Mouse (Mus musculus) forebrain, embryonic 15.5 days (tissue): ENCODE measurements around the gene Pde6g. TPM values are rescaled to one million over a fixed set of nuclear protein-coding genes. Genes with fewer than 3 reads are reported as not detected.

Experiments used
- ATAC-seq: fragments of 200-750 bp; cut with Nextera tagmentation; replicated peaks from 2 replicates; pipeline ENCODE4 v1.8.0; 2017; ENCODE audit warnings: mild to moderate bottlenecking, moderate TSS enrichment, moderate library complexity
- H3K27ac ChIP-seq: fragments of 300-500 bp; sonication (generic); replicated peaks from 2 replicates; pipeline ENCODE4 v1.5.1; 2015; ENCODE audit warnings: mild to moderate bottlenecking, inconsistent platforms
- H3K27me3 ChIP-seq: fragments of 300-500 bp; sonication (generic); 2 replicates; pipeline ENCODE4 v1.6.1; 2015; ENCODE audit warnings: inconsistent platforms
- H3K36me3 ChIP-seq: fragments of 300-500 bp; sonication (generic); 2 replicates; pipeline ENCODE4 v1.6.1; 2015; ENCODE audit warnings: mild to moderate bottlenecking, inconsistent platforms
- H3K4me1 ChIP-seq: fragments of 300-500 bp; sonication (generic); 2 replicates; pipeline ENCODE4 v1.6.1; 2015; ENCODE audit warnings: inconsistent platforms
- H3K4me2 ChIP-seq: fragments of 300-500 bp; sonication (generic); replicated peaks from 2 replicates; pipeline ENCODE4 v1.6.1; 2015; ENCODE audit warnings: mild to moderate bottlenecking, inconsistent platforms
- H3K4me3 ChIP-seq: fragments of 300-500 bp; sonication (generic); 2 replicates; pipeline ENCODE4 v1.5.1; 2015; ENCODE audit warnings: mild to moderate bottlenecking, inconsistent platforms
- H3K9ac ChIP-seq: fragments of 300-500 bp; sonication (generic); replicated peaks from 2 replicates; pipeline ENCODE4 v1.6.1; 2015; ENCODE audit warnings: mild to moderate bottlenecking, inconsistent platforms
- H3K9me3 ChIP-seq: fragments of 300-500 bp; sonication (generic); 2 replicates; pipeline ENCODE4 v1.6.1; 2016; ENCODE audit warnings: inconsistent platforms
- WGBS: fragments of 180-500 bp; shearing (Covaris S2); methylation state at CpG from one replicate; pipeline ENCODE4 v1.1.7; 2015; ENCODE audit warnings: mixed read lengths; 5-methylcytosine and 5-hydroxymethylcytosine counted together
- polyA plus RNA-seq: library from polyadenylated mRNA; unstranded; fragments of >200 nt; fragmentation: Nextera tagmentation; extraction: Ambion mirVana; gene quantifications from 2 replicates; pipeline ENCODE4 v1.2.1, GENCODE M21; 2015

Pde6g gene
- polyA plus RNA-seq, 1 experiment from 2014 or later, result 0.18 TPM

DNA sequence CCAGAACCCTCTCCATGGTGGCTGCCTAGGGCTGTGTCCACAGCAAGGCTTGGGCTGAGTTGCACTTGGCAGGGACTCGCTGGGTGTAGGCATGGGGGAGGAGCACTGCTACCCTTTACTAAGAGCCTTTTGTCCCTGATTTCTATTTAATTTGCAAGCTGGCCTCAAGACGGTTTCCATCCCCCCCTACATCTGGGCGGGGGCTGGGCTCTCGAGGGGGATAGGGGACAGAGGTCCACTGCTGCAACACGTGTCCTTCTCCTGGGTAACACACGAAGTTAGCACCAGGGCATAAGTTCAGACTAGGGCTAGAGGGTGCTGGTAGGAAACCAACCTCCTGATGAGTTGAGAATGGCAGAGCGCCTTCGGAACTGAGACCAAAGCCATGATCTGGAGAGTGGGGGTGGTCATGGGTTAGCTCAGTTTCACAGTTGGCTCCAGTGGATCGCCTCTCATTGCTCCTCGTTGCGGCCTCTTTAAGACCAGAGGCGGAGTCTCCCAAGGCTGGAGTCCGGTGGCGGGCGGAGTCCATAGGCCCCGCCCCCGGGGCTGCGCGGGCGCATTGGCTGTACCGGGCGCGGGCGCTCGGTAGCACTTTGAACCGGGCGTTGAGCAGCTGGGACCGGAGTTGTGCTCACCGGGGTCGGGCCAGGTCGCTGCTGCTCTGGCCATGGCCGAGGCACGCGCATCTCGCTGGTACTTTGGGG, 38.2 kb upstream of the Pde6g start, which contains the start of gene Slc25a10:
TSS of gene Slc25a10 (plus strand) at position 524 of the 707 bp plus-strand sequence.
- Histone ChIP-seq H3K36me3 (peaks cover 36% of the 10 kb centered on the region), H3K27ac (peak within 1 kb of the TSS; percentile 76), H3K9ac (peak within 1 kb of the TSS; percentile 78), H3K9me3 (no peaks in the 10 kb centered on the region), H3K4me3 (peak within 1 kb of the TSS; percentile 80), H3K4me1 (peaks cover 31% of the 10 kb centered on the region), H3K27me3 (no peaks in the 10 kb centered on the region), H3K4me2 (peak within 1 kb of the TSS; percentile 97)
- WGBS, result under 1% methylated on average over 35 of the region's 35 CpGs
- ATAC-seq, result peak; percentile 87

DNA sequence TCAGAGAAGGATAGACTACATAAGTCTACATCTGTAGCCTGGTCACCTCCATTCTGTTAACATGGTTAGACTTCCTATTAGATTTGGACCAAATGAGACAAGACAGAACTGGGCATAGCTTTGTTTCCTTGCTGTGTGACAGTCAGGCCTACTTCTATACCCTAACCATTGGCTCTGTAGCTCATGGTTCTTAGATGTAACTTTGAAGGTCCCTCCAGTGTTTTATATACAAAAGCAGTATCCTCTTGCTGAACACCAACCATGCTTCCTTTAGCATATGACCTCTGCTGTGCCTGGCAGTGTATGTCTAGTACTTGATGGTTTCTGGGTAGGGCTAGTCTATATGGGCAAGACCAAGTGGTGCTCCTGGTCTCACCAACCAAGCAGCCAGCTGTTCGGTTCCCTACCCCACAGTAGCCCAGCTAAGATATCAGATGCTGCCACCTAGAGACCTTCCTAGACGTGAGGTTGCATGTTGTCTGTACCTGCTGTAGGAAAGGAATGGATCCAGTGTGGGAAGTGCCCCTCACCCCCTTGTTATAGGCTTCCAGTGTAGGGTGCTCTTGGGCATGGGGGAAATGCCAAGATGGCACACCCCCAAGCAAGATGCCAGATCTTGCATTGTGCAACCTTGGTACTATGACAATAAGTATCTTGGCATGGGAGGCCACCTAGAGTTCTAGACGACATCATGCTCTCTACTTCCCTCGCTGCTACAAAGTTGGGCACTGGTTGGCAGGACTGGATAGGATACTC, 37.2 kb upstream of the Pde6g start:
- no peaks in the 10 kb centered on the region for H3K27me3 ChIP-seq
- H3K9ac ChIP-seq, result peak overlapping the region; percentile 78; the same call in 1 of the 2 replicates
- H3K36me3 ChIP-seq, result peaks cover 30% of the 10 kb centered on the region
- H3K4me1 ChIP-seq, result peaks cover 37% of the 10 kb centered on the region
- WGBS, result 34% methylated on average over 4 of the region's 4 CpGs
- H3K9me3 ChIP-seq, result no peaks in the 10 kb centered on the region
- ATAC-seq, result no peak
- H3K4me3 ChIP-seq, result no peak overlapping the region
- H3K4me2 ChIP-seq, result peak overlapping the region; percentile 97
- 0 out of 2 replicates have a peak overlapping the region, but pooled peaks have one; percentile 76 for H3K27ac ChIP-seq

DNA sequence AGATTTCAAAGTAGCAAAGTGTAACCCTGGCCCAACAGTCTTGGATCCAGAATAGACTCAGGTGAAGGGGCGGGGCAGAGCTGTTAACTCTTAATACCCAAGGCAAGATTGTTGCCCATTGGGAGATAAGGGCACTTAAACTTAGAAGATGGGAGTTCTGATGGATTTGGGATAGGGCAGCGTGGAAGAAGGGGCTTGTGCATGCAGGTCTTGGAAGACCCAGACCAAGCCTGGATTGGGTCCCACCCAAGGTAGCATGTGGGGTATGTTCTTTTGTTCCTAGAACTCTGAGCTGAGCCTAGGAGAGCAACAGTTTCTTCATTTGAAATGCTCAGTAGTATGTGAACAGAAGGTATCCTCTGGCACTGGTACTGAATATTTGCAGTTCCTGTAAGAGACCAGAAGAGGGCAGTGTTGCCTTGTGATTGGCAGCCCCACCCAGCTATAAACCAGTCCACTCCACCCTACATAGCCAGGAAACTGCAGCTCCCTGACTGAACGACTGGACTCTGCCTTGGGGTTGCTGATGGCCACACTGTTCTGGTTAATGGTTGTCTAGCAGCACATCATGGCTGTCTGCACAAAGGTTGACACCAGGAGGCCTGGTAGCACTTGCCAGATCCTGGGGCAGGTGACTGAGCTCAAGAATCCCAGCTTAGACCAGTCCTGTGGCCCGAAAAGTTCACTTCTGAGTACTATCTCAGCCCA, 35.9 kb upstream of the Pde6g start:
- ATAC-seq, result 0 out of 2 replicates have a peak, but pooled peaks have one; percentile 6
- Histone ChIP-seq H3K4me2 (no peak overlapping the region), H3K27me3 (no peaks in the 10 kb centered on the region), H3K36me3 (peaks cover 24% of the 10 kb centered on the region), H3K4me1 (peaks cover 43% of the 10 kb centered on the region), H3K9ac (no peak overlapping the region), H3K4me3 (no peak overlapping the region), H3K9me3 (no peaks in the 10 kb centered on the region), H3K27ac (peak overlapping the region; percentile 41)
- WGBS, result 57% methylated on average over 4 of the region's 4 CpGs

DNA sequence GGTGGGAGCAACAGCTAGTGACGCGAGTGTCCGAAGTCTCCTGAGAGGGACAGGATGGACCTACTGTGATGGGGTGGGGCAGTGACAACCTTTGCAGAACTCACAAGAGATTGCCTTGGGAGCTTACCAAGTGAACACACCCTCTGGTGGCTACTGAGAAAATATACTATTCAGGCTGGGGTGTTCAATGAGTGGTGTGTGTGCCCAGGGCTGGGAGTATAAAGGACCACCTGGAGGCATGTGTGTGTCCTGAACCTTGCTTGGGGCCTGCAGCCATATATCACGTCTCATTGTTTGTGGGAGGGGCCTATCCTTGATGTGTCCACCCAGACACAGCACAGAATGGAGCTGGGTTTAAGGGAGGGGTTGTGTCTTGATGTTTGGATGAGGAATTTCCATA, 35.2 kb upstream of the Pde6g start:
- 80% methylated on average over 4 of the region's 4 CpGs for WGBS
- H3K36me3 ChIP-seq, result peaks cover 24% of the 10 kb centered on the region
- H3K4me2 ChIP-seq, result no peak overlapping the region
- H3K27ac ChIP-seq, result no peak overlapping the region
- H3K4me3 ChIP-seq, result no peak overlapping the region
- H3K4me1 ChIP-seq, result peaks cover 46% of the 10 kb centered on the region
- no peak for ATAC-seq
- no peak overlapping the region for H3K9ac ChIP-seq
- H3K27me3 ChIP-seq, result no peaks in the 10 kb centered on the region
- H3K9me3 ChIP-seq, result no peaks in the 10 kb centered on the region

DNA sequence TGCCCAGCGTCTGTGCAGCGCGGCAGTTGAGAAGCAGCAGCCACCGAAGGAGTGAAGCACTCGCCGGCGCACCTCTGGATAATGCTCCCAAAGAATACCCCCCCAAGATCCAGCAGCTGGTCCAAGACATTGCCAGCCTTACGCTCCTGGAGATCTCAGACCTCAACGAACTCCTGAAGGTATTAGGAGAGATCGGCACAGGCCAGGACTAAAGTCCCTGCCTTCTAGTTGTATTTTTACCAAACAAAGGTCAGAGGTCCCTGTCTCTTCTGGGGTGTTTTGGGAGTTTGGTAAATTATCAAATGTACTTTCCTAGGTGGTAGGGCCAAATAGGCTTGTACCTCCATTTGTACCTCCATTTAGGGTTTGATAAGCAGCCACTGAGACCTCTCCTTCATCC, 32.0 kb upstream of the Pde6g start:
- H3K4me3 ChIP-seq, result peak overlapping the region; percentile 96
- H3K9me3 ChIP-seq, result no peaks in the 10 kb centered on the region
- H3K4me2 ChIP-seq, result peak overlapping the region; percentile 88
- 10% methylated on average over 10 of the region's 10 CpGs for WGBS
- ATAC-seq, result no peak
- no peak overlapping the region; the same call in 1 of the 2 replicates for H3K27ac ChIP-seq
- H3K4me1 ChIP-seq, result peaks cover 20% of the 10 kb centered on the region
- no peaks in the 10 kb centered on the region for H3K27me3 ChIP-seq
- H3K36me3 ChIP-seq, result peaks cover 49% of the 10 kb centered on the region
- H3K9ac ChIP-seq, result peak overlapping the region; percentile 90

DNA sequence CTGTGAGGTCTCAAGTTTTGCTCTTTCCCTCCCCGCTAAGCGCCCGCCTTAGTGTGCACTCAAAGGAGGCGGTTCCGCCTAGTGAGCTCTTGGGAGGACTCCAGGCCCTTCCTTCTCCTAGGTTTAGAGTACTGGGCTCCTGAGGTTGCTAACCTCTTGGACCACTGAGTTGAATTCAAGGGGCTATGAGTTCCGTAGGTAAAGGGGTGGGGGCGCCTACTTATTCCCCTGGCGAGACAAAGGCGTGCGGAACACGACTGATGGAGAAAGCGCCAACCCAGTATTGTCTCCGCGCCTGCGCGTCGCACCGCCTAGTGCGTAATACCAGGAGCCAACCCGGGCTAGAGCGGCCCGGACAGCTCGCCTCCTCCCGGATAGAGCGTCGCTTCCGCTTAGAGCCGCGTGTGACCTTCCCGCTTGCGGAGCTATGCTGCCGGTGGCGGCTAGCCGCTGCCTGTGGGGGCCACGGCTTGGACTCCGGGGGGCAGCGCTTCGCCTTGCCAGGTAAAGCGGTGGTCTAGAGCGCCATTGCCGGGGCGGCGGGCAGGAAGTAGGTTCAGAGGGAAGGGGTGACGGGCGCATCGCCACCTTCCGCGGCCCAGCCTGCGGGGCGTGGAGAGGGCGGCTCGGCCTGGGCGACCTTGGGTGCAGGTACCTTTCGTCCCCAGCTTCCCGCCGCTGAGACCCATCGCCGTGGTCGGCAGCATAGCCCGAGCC, 31.1 kb upstream of the Pde6g start, which contains the start of gene Mrpl12:
TSS of gene Mrpl12 (plus strand) at position 349 of the 717 bp plus-strand sequence.
- Histone ChIP-seq H3K9ac (peak within 1 kb of the TSS; percentile 90), H3K27me3 (no peaks in the 10 kb centered on the region), H3K4me1 (peaks cover 20% of the 10 kb centered on the region), H3K4me3 (peak within 1 kb of the TSS; percentile 96), H3K4me2 (peak within 1 kb of the TSS; percentile 88), H3K27ac (peak within 1 kb of the TSS; percentile 94), H3K36me3 (peaks cover 57% of the 10 kb centered on the region), H3K9me3 (no peaks in the 10 kb centered on the region)
- ATAC-seq, result peak; percentile 97
- WGBS, result under 1% methylated on average over 60 of the region's 60 CpGs

DNA sequence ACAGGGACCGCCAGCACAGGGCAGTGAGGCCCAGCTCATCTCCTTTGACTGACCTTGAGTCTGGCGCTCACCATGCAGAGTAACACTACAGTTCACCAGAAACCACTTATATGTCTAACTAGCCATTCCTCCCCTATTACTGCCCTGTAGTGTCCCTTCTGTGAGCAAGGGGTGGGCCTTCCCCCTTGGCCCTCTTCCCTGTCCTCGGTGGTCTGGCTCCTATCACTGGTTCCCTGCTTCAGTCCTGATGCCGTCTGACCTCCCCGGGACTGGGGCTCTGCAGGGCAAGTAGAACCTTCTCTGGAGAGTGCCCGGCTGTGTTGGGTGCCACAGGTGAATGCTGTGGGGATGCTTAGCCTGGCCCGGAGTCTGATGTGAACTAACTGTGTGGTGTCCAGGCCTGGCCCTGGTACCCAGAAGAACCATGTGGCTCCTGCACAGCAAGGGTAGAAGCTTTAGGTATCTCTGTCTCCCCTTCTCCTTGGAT, 30.2 kb upstream of the Pde6g start:
- H3K4me1 ChIP-seq, result peaks cover 20% of the 10 kb centered on the region
- no peak overlapping the region for H3K9ac ChIP-seq
- H3K4me3 ChIP-seq, result no peak overlapping the region; the same call in 1 of the 2 replicates
- H3K9me3 ChIP-seq, result no peaks in the 10 kb centered on the region
- no peak; the same call in 1 of the 2 replicates for ATAC-seq
- WGBS, result 88% methylated on average over 7 of the region's 7 CpGs
- H3K4me2 ChIP-seq, result peak overlapping the region; percentile 88; the same call in 1 of the 2 replicates
- peak overlapping the region; percentile 94 for H3K27ac ChIP-seq
- no peaks in the 10 kb centered on the region for H3K27me3 ChIP-seq
- H3K36me3 ChIP-seq, result peaks cover 64% of the 10 kb centered on the region

DNA sequence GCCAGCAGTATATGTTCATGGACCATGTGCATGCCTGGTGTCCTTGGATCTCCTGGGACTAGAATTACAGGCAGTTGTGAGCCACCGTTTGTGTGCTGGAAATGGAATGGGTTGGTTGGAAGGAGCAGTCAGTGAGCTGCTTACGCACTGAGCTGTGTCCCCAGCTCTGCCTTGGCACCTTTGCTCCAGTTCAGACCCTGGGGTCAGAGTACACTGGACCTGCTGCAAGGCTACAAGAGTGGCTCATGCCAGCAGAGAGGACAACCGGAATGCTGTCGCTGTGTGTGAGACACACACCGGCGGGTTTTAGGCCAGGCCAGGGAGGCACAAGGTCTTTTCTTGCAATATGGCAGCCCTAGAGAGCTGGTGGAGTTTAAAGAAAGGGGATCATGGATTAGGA, 18.8 kb upstream of the Pde6g start:
- 94% methylated on average over 6 of the region's 6 CpGs for WGBS
- H3K4me1 ChIP-seq, result peaks cover 14% of the 10 kb centered on the region
- H3K27me3 ChIP-seq, result no peaks in the 10 kb centered on the region
- no peak for ATAC-seq
- no peak overlapping the region for H3K4me2 ChIP-seq
- H3K36me3 ChIP-seq, result peaks cover 77% of the 10 kb centered on the region
- H3K9ac ChIP-seq, result no peak overlapping the region
- no peaks in the 10 kb centered on the region for H3K9me3 ChIP-seq
- no peak overlapping the region for H3K27ac ChIP-seq
- H3K4me3 ChIP-seq, result no peak overlapping the region

DNA sequence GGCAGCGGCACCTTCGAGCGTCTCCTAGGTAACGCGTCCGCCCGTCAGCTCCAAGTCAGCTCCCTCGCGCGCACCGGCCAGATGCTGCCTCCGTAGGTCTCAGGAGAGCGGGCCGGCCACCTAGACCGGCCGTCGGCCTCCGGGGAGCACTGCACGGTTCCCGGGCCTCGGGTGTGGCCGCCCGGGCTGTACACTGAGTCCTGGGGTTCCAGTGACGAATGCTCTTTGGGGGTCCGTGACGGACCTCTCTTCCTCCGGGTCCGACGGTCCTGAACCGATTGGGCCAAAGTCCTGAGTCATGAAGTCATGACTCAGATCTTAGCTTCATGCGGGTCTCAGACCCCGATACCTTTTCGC, 14.4 kb upstream of the Pde6g start:
- peak overlapping the region; percentile 92 for H3K9ac ChIP-seq
- peak overlapping the region; percentile 96 for H3K4me3 ChIP-seq
- WGBS, result 1% methylated on average over 33 of the region's 33 CpGs
- no peaks in the 10 kb centered on the region for H3K9me3 ChIP-seq
- 0 out of 2 replicates have a peak overlapping the region, but pooled peaks have one; percentile 37 for H3K27ac ChIP-seq
- H3K4me1 ChIP-seq, result peaks cover 29% of the 10 kb centered on the region
- peaks cover 52% of the 10 kb centered on the region for H3K36me3 ChIP-seq
- ATAC-seq, result no peak
- H3K27me3 ChIP-seq, result no peaks in the 10 kb centered on the region
- H3K4me2 ChIP-seq, result peak overlapping the region; percentile 84

DNA sequence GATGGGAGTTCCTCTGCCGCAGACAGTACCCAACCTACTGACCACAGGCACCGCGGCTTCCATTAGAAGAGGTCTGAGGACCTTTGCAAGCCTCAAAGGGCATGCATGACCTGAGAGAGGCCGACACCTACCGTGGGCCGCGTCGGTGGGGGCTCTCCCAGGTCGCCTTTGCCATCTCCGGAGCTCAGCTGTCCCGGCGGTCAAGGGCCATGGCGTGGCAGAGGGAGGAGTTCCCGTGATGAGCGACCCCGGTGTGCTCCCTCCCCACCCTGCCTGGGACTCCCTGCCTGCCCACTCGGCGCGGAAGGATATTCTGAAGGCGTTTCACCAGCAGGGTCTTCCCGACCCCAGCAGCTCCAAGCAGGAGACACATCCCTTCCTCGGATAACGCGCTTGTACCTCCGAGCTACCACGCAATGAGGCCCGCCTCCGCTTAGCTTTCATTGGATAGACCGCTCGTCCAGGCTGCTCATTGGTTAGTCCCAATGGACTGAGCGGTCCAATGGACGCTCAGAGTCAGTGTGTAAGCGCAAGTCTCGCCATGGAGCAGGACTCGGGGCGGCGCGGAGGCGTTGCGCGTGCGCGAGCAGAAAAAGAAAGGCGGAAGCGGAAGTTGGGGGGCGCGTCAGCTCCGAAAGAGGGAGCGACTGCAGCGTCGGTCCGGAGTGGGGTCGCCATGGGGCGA, 13.9 kb upstream of the Pde6g start, which contains the start of gene Arl16:
TSS of gene Arl16 (minus strand) at position 557 of the 685 bp plus-strand sequence.
- Histone ChIP-seq H3K27me3 (no peaks in the 10 kb centered on the region), H3K9ac (peak within 1 kb of the TSS; percentile 95), H3K4me2 (peak within 1 kb of the TSS; percentile 85), H3K9me3 (no peaks in the 10 kb centered on the region), H3K4me3 (peak within 1 kb of the TSS; percentile 96), H3K4me1 (peaks cover 29% of the 10 kb centered on the region), H3K27ac (peak within 1 kb of the TSS; percentile 89), H3K36me3 (peaks cover 52% of the 10 kb centered on the region)
- WGBS, result under 1% methylated on average over 54 of the region's 54 CpGs
- peak; percentile 100 for ATAC-seq

DNA sequence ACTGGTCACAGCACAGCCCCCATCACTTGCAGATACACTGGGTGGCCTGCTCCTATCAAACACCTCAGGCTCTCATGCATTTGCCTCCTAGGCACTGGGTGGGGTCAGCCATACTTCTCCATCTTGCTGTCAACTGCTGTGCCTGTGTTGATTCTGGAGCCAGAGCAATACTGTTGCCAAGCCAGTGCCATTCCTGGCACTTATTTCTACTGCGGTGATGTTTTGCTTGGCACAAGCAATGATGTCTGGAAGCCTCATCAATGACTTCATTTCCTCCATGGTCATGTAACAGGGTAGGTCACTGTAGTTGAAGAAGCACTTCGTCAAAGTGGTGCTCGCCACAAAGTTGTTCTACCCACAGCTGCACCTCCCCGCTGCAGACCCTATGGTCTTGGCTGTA, 12.2 kb upstream of the Pde6g start:
- Histone ChIP-seq H3K4me1 (peaks cover 29% of the 10 kb centered on the region), H3K9me3 (no peaks in the 10 kb centered on the region), H3K4me2 (no peak overlapping the region), H3K36me3 (peaks cover 49% of the 10 kb centered on the region), H3K27me3 (no peaks in the 10 kb centered on the region), H3K9ac (no peak overlapping the region), H3K4me3 (peak overlapping the region; percentile 96; the same call in 1 of the 2 replicates), H3K27ac (no peak overlapping the region)
- ATAC-seq, result no peak
- 95% methylated on average over 4 of the region's 4 CpGs for WGBS
